Comparison of ENCODE assay signal across 25 mouse cellular contexts in genomic region chr12:26477198-26477597, GRCm38 (mm10). TPM values are rescaled to one million over a fixed set of nuclear protein-coding genes. Genes with fewer than 3 reads are reported as not detected.
DNase-seq lines count a peak whose midpoint lies in the region; ATAC-seq and TF ChIP-seq lines count a peak whose summit lies in the region.
"Had no signal": no experiment of that assay in that cellular context is flagged by ENCODE, and none has a peak within 500 bp of the region (broad histone marks: within the 10 kb centered on the region; RNA-seq: fewer than 3 reads in every experiment).

No protein-coding gene starts in this region.

- peaks cover 20% of the 10 kb centered on the region for H3K36me3 ChIP-seq in liver, embryonic 13.5 days
- peaks cover 63% of the 10 kb centered on the region for H3K36me3 ChIP-seq in liver, postnatal 0 days (replicated peaks; ENCODE audit: insufficient read depth, low read length)
- H3K36me3 ChIP-seq: embryonic facial prominence, embryonic 15.5 days; G1E; heart, embryonic 15.5 days had no signal

- no peak overlapping the region for H3K4me2 ChIP-seq in liver, embryonic 13.5 days
- no peak overlapping the region for H3K4me2 ChIP-seq in liver, postnatal 0 days (ENCODE audit: low read depth, low read length)
- H3K4me2 ChIP-seq: embryonic facial prominence, embryonic 15.5 days; heart, embryonic 11.5 days; heart, embryonic 15.5 days; hindbrain, embryonic 13.5 days had no signal

- no peak overlapping the region for H3K4me3 ChIP-seq in liver, embryonic 13.5 days (replicated peaks)
- H3K4me3 ChIP-seq in liver, postnatal 0 days (ENCODE audit: low read depth, low read length): no peak overlapping the region
- H3K4me3 ChIP-seq: embryonic facial prominence, embryonic 15.5 days; erythroblast, embryonic 14.5 days; forebrain, embryonic 10.5 days; heart, adult 2 months; heart, embryonic 15.5 days; hindbrain, embryonic 13.5 days had no signal

- TF ChIP-seq EP300 in liver, postnatal 0 days (IDR thresholded peaks at IDR 0.05; ENCODE audit: low read depth): 0 out of 2 replicates have a peak, but pooled peaks have one; percentile 18

- no peaks in the 10 kb centered on the region for H3K27me3 ChIP-seq in liver, embryonic 13.5 days
- H3K27me3 ChIP-seq in liver, postnatal 0 days (ENCODE audit: insufficient read depth, low read length): no peaks in the 10 kb centered on the region
- H3K27me3 ChIP-seq: embryonic facial prominence, embryonic 15.5 days; heart, embryonic 15.5 days; hindbrain, embryonic 13.5 days had no signal

- peak; percentile 28 for DNase-seq in adrenal gland, adult 2 months
- DNase-seq in adrenal gland, postnatal 36 days: no peak
- peak; percentile 26 for DNase-seq in liver, embryonic 13.5 days
- no peak for DNase-seq in liver
- DNase-seq in liver, postnatal 0 days: no peak
- DNase-seq in cerebellum, adult 9-10 months: no peak
- no peak for DNase-seq in urinary bladder, adult 2 months (ENCODE audit: low spot score)
- DNase-seq: adrenal gland, postnatal 10 days; B cell, adult 2 months; cerebellum, adult 11-12 months; cerebellum, adult 9-11 months; cerebellum, postnatal 36 days; gastrocnemius, postnatal 25 days; heart, adult 2 months; heart, postnatal 14 days had no signal

- no peaks in the 10 kb centered on the region for H3K9me3 ChIP-seq in liver, embryonic 13.5 days (replicated peaks)
- no peaks in the 10 kb centered on the region for H3K9me3 ChIP-seq in liver, postnatal 0 days (ENCODE audit: low read length)
- H3K9me3 ChIP-seq: embryonic facial prominence, embryonic 15.5 days; forebrain, embryonic 10.5 days; heart, embryonic 15.5 days; hindbrain, embryonic 13.5 days had no signal

- WGBS in liver, embryonic 13.5 days (ENCODE audit: insufficient replicate concordance): 48% methylated on average over 5 of the region's 5 CpGs
- WGBS in liver, postnatal 0 days (ENCODE audit: insufficient replicate concordance): 63% methylated on average over 5 of the region's 5 CpGs

- peaks cover 43% of the 10 kb centered on the region for H3K4me1 ChIP-seq in liver, embryonic 13.5 days (replicated peaks)
- H3K4me1 ChIP-seq in liver, postnatal 0 days (ENCODE audit: insufficient read depth): peaks cover 19% of the 10 kb centered on the region
- H3K4me1 ChIP-seq: forebrain, embryonic 10.5 days; hindbrain, embryonic 13.5 days had no signal

- no peak overlapping the region for H3K9ac ChIP-seq in liver, embryonic 13.5 days
- no peak overlapping the region for H3K9ac ChIP-seq in liver, postnatal 0 days (replicated peaks)
- H3K9ac ChIP-seq: embryonic facial prominence, embryonic 15.5 days; heart, embryonic 15.5 days; hindbrain, embryonic 13.5 days had no signal

- peak overlapping the region; percentile 47 for H3K27ac ChIP-seq in liver, embryonic 13.5 days
- no peak overlapping the region for H3K27ac ChIP-seq in liver, postnatal 0 days (ENCODE audit: low read depth)
- H3K27ac ChIP-seq: embryonic facial prominence, embryonic 15.5 days; forebrain, embryonic 10.5 days; heart, adult 2 months; heart, embryonic 15.5 days; hindbrain, embryonic 13.5 days; hindbrain, postnatal 0 days had no signal

- no peak for ATAC-seq in liver, embryonic 13.5 days (ENCODE audit: low read depth)
- no peak for ATAC-seq in liver, postnatal 0 days
- ATAC-seq: CD4-positive, CD25-positive, alpha-beta regulatory T cell, adult 4 months; forebrain, embryonic 14.5 days; hindbrain, postnatal 0 days had no signal

- TF ChIP-seq CTCF in liver, postnatal 0 days (IDR thresholded peaks at IDR 0.05; ENCODE audit: low read depth): no peak

RNA-seq across cellular contexts. Expression of gene Cmpk2, which starts 8.2 kb away (rescaled TPM):
- 10 to 100 TPM; 11.1 to 19.5 TPM for total RNA-seq in adrenal gland, adult 2 months (2021)
- 19.3 and 20.4 TPM in 2 replicates for polyA plus RNA-seq in adrenal gland, adult 2 months (2012; rRNA removed)
- 10 to 100 TPM; 12.4 to 24.0 TPM for total RNA-seq in adrenal gland, postnatal 36 days (2021)
- 8.6 and 9.1 TPM in 2 replicates for polyA plus RNA-seq in liver, embryonic 13.5 days (2015; fragmentation: Nextera tagmentation; extraction: Ambion mirVana)
- 12.8 and 14.2 TPM in 2 replicates for polyA plus RNA-seq in liver, postnatal 0 days (2015; fragmentation: Nextera tagmentation; extraction: Ambion mirVana)
- polyA plus RNA-seq in urinary bladder, adult 2 months (2012; rRNA removed): 3.9 and 4.8 TPM in 2 replicates
- polyA plus RNA-seq: G1E had no signal

RNA-seq across cellular contexts. Expression of gene Rsad2, which starts 20.9 kb away (rescaled TPM):
- 10 to 100 TPM in 1 of 2 experiments, 1 to 10 TPM in 1; 7.6 to 23.4 TPM for total RNA-seq in adrenal gland, adult 2 months (2021)
- 5.1 and 7.0 TPM in 2 replicates for polyA plus RNA-seq in adrenal gland, adult 2 months (2012; rRNA removed)
- total RNA-seq in adrenal gland, postnatal 36 days (2021): 10 to 100 TPM; 17.5 to 31.9 TPM
- polyA plus RNA-seq in liver, embryonic 13.5 days (2015; fragmentation: Nextera tagmentation; extraction: Ambion mirVana): 1.3 and 2.0 TPM in 2 replicates
- 52.5 and 62.2 TPM in 2 replicates for polyA plus RNA-seq in liver, postnatal 0 days (2015; fragmentation: Nextera tagmentation; extraction: Ambion mirVana)
- polyA plus RNA-seq in urinary bladder, adult 2 months (2012; rRNA removed): 2.5 and 3.5 TPM in 2 replicates
- polyA plus RNA-seq: G1E had no signal

Comparison
In these comparisons a context has a peak if more than half of its experiments do, and no peak if none do; other contexts are left out.
1. DNase-seq: peak in adrenal gland, adult 2 months (single experiment) and liver, embryonic 13.5 days (single experiment); none in adrenal gland, postnatal 36 days (0 of 2), liver (single experiment), liver, postnatal 0 days (single experiment), cerebellum, adult 9-10 months (single experiment) and urinary bladder, adult 2 months (single experiment).